Mouse (Mus musculus) erythroblast, embryonic 14.5 days (primary cell): ENCODE data around the gene Sumo1.

ENCODE experiments used
- GATA1 ChIP-seq: IDR thresholded peaks from 2 replicates; pipeline ENCODE4 v1.6.1; 2012; ENCODE audit warnings: low read length, inconsistent platforms, mixed read lengths
- TAL1 ChIP-seq: IDR thresholded peaks from 3 replicates; pipeline ENCODE4 v1.6.1; 2012; ENCODE audit warnings: low read length, inconsistent platforms, mixed read lengths

GRCm38 (mm10) chr1:59603417-59603712 is 67.3 kb downstream of the Sumo1 start:
- no peak for TF ChIP-seq GATA1
- no peak for TF ChIP-seq TAL1
